Mouse (Mus musculus) urinary bladder, adult 18-20 months (tissue): ENCODE measurements around the gene Auh.

Experiments
- DNase-seq, 2 experiments: peaks; one replicate each; pipeline ENCODE4 v3.0.0; 2022; ENCODE audit warnings: low spot score in 2 of 2, mixed read lengths in 2 of 2

Auh gene

DNA sequence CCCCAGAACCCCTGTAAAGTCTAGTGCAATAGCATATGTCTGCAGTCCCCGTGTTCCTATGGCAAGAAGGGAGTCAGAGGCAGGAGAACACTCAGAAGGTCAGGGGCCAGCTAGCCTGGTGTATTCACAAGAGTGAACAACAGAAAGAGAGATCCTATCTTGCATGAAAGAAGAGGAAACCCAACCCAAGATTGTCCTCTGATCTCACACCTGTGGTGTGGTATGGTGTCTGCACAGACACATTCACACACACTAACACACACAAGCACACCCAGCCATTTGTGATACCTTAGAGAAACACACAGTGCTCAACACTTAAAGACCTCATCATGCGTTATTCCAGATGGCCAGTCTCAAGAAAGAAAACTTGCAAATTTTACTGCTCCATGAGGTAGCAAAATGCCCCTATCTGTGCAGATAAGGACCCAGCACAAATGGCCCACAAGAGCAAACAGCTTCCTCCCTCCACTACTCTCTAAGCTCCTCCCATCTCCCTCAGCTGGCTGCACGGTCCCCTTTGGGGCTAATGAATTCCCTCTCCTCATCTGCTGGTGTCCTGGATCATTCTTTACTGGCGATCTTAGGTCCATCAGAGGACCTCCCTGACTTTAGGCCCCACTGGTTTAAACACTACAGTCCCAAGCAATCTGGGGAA, 128.7 kb downstream of the Auh start:
- DNase-seq: no peak

GRCm38 (mm10) chr13:52800091-52800490, 129.4 kb downstream of the Auh start:
- DNase-seq: no peak

GRCm38 (mm10) chr13:52794232-52794631, 135.2 kb downstream of the Auh start:
- DNase-seq: no peak

DNA sequence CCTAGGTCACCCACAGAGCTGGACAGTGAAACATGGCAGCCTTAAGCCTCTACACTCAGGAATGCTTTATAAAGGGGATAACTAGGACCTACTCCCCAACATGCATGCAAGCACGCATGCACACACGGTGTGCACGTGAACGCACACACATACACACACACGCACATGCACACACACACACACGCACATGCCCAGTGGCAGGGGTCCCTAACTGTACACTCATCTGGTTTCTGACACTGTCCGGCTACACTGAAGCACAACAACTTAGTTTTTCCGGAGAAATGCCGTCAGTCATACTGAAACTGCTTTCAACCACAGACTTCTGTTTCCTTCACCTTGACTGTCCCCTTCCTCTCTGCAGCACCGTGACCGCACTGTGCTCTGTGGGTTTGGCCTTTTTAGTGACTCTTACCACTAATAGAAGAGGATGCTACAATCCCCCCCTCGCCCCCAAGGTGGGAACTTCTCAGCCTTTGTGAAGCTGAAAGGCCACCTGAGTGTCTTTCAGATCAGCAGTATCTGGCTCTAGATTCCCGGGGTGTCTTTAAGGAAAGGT, 136.0 kb downstream of the Auh start:
- no peak for DNase-seq

DNA sequence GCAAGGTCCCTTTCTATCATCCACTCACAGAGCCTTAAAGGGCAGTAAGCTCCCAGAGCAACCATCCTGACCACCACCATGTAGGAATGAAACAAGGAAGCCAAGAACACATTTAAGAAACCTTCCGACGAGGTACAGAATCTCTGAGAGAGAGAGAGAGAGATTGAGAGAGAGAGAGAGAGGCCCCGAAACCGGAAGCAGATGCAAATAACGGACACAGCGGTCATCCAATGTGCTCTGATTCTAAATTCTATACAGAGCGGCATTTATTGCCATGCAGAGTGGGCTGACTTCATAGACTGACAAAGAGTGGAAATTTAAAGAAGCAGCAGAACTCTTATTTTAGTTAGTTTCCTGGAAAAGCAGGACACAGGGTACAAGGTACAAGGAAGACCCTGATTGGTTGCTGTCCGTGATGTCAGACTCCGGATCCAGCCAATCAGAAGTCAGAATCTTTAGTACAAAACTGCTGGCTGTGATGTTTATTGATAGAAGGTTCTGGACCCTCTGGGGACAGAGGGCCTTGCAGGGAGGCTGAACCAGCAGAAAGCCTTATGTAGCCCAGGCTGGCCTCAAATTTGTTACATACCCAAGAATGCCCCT, 137.1 kb downstream of the Auh start:
- DNase-seq: no peak

DNA sequence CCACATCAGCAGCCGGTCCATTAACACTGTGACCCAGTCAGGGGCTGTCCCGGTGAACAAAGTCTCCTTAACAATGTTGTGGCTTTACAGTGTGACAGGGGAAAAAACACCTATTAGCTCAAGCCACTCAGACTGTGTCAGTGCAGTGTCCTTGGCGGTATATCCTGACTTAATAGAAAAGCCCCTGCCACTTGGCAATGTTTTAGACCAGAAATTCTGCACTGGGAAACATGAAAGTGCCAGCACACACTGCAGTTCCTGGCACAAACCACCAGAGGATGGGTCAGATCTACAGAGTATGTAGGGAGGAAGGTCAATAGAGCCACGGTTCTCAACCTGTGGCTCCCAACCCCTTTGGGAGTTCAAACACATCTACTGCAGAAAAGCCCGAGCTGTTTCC, 138.6 kb downstream of the Auh start:
- no peak for DNase-seq
